Mouse (Mus musculus): Measurements from ENCODE around the gene Lin37.

- TF ChIP-seq CTCF (IDR thresholded peaks at IDR 0.05; ENCODE audit: low read depth, low read length), result no peak
- TF ChIP-seq TAL1 (conservative IDR thresholded peaks at IDR 0.05; ENCODE audit: low read depth, low read length), result no peak
- TF ChIP-seq POLR2AphosphoS5 (IDR thresholded peaks at IDR 0.05; ENCODE audit: insufficient replicate concordance, low read depth, low read length), result no peak
- no peak for TF ChIP-seq GATA1 (IDR thresholded peaks at IDR 0.05; ENCODE audit: borderline replicate concordance, low read length)
Observed at GRCm38 (mm10) chr7:30526981-30527380, 32.7 kb downstream of the Lin37 start.

Data from G1E (cell line).